Mouse (Mus musculus): ENCODE measurements at regions not wholly inside any gene's neighbourhood (a gene's known extent, or its start where the extent isn't known, plus 50 kb on each side); places are given as distances from the start of the nearest gene placed in this dataset.

DNA sequence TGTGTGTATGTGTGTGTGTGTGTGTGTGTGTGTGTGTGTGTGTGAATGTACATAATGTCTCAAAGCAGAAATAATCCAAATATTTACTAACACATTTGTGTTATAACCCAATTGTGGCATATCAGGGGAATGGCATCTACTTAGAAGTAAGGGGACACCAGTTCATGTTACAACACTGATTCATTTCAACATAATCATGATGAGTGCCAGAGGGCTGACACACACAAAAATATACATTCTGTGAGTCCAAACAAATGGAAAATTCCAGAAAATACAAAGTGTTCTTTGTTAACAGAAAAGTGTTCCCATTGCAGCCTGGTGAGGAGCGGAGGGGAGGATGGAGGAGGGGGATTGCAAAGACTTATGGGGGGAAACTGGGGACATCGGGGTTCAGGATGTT is 648.9 kb upstream of the Fam160b2 start:
- ATAC-seq (ENCODE audit: insufficient number of reproducible peaks, low FRiP score, low TSS enrichment, low read depth) (no peak), DNase-seq (ENCODE audit: low spot score) (no peak)
- H3K27ac ChIP-seq (replicated peaks; ENCODE audit: low read depth, low read length): no peak overlapping the region
- H3K9ac ChIP-seq (ENCODE audit: low read length): no peak overlapping the region
- H3K4me3 ChIP-seq (ENCODE audit: low read depth, low read length): no peak overlapping the region
- 97% methylated on average over 2 of the region's 2 CpGs for WGBS
- no peak overlapping the region for H3K4me2 ChIP-seq (ENCODE audit: low read depth, severe bottlenecking)
- H3K27me3 ChIP-seq (ENCODE audit: control insufficient read depth, insufficient read depth, low read length): no peaks in the 10 kb centered on the region
- H3K36me3 ChIP-seq (ENCODE audit: control insufficient read depth, insufficient read depth, low read length): no peaks in the 10 kb centered on the region
- H3K4me1 ChIP-seq (ENCODE audit: control insufficient read depth, insufficient read depth, low read length): no peaks in the 10 kb centered on the region
- H3K9me3 ChIP-seq (ENCODE audit: control insufficient read depth, low read length): no peaks in the 10 kb centered on the region

DNA sequence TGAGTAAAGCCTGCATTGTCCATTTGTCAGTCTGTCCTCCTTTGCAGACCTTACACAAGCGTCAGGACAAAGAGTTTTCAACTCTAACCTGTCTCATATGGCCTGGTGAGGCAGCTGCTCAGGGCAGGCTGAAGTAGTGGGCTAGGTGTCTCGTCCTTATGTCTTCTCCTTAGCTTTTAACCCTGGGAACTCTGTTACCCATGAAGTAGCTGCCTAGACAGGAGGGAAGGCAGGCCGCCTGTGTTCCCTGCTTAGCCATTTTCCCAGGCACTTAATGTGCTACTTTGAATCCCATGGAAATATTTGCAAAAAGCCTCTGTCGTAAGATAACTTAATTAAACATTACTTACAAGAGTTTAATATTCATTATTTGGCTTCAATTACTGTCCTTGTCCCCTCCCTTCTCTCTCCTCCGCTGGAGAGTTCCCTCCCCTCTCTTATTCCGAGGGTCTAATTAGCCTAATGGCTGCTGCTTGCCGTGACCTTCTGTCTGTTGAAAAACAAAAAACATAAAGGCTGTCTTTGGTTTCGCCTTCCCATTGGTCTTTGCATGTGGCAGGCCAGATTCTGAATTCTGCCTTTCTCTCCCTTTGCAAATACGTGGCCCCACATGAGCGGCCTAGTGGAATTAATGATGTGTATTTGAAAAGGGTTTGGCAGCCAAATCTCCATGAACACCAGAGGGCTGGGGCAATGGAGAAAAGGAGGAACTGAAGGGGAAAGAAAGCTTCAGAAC is 642.2 kb upstream of the Fam160b2 start:
- no peak overlapping the region for H3K27ac ChIP-seq (replicated peaks; ENCODE audit: low read depth, low read length)
- WGBS: 43% methylated on average over 10 of the region's 10 CpGs
- no peaks in the 10 kb centered on the region for H3K4me1 ChIP-seq (ENCODE audit: control insufficient read depth, insufficient read depth, low read length)
- DNase-seq (ENCODE audit: low spot score): no peak
- H3K27me3 ChIP-seq (ENCODE audit: control insufficient read depth, insufficient read depth, low read length): no peaks in the 10 kb centered on the region
- no peak overlapping the region for H3K4me3 ChIP-seq (ENCODE audit: low read depth, low read length)
- no peak for ATAC-seq (ENCODE audit: insufficient number of reproducible peaks, low FRiP score, low TSS enrichment, low read depth)
- no peak overlapping the region for H3K9ac ChIP-seq (ENCODE audit: low read length)
- H3K4me2 ChIP-seq (ENCODE audit: low read depth, severe bottlenecking): no peak overlapping the region
- no peaks in the 10 kb centered on the region for H3K9me3 ChIP-seq (ENCODE audit: control insufficient read depth, low read length)
- H3K36me3 ChIP-seq (ENCODE audit: control insufficient read depth, insufficient read depth, low read length): no peaks in the 10 kb centered on the region

DNA sequence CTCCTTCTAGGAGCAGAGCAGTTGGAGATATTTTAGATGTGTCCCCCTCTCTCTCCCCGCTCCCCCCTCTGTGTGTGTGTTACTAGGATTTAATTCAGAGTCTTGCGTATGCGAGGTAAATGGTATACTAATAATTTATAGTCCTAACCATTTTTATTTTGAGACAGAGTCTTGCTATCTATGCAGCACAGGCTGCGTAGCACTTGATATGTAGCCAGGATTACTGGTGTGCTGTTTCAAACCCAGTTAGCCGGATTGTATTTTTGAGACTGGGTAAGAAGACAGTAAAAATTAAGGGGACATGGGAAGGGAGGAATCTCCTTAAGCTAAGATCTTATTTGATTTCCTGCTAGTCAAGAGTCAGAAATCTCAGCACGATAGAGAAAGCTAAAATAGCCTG is 636.6 kb upstream of the Fam160b2 start:
- H3K36me3 ChIP-seq (ENCODE audit: control insufficient read depth, insufficient read depth, low read length): no peaks in the 10 kb centered on the region
- no peaks in the 10 kb centered on the region for H3K27me3 ChIP-seq (ENCODE audit: control insufficient read depth, insufficient read depth, low read length)
- H3K27ac ChIP-seq (replicated peaks; ENCODE audit: low read depth, low read length): no peak overlapping the region
- WGBS: 90% methylated on average over 6 of the region's 6 CpGs
- no peaks in the 10 kb centered on the region for H3K9me3 ChIP-seq (ENCODE audit: control insufficient read depth, low read length)
- H3K4me3 ChIP-seq (ENCODE audit: low read depth, low read length): no peak overlapping the region
- ATAC-seq (ENCODE audit: insufficient number of reproducible peaks, low FRiP score, low TSS enrichment, low read depth): no peak
- no peak overlapping the region for H3K4me2 ChIP-seq (ENCODE audit: low read depth, severe bottlenecking)
- no peak overlapping the region for H3K9ac ChIP-seq (ENCODE audit: low read length)
- no peak for DNase-seq (ENCODE audit: low spot score)
- no peaks in the 10 kb centered on the region for H3K4me1 ChIP-seq (ENCODE audit: control insufficient read depth, insufficient read depth, low read length)

DNA sequence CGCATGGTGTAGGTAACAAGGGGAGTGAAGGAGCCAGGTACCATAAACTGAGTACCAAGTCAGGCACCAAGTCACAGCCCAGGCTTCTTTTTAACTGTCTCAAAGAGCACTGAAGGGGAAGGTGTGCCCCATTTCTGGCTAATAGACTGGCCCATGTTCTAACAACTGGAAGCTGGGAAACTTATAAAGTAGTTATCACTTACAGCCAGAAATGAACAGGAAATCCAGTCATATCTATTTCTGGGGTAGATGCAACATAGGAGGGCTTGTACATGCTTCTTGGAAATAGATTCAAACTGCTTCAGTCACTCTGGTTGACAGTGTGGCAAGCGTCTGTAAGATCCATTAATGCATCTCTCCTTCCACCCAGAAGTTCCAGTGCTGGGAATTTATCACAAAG is 635.3 kb upstream of the Fam160b2 start:
- no peak for DNase-seq (ENCODE audit: low spot score)
- no peaks in the 10 kb centered on the region for H3K27me3 ChIP-seq (ENCODE audit: control insufficient read depth, insufficient read depth, low read length)
- no peak overlapping the region for H3K27ac ChIP-seq (replicated peaks; ENCODE audit: low read depth, low read length)
- no peak overlapping the region for H3K4me3 ChIP-seq (ENCODE audit: low read depth, low read length)
- no peaks in the 10 kb centered on the region for H3K4me1 ChIP-seq (ENCODE audit: control insufficient read depth, insufficient read depth, low read length)
- WGBS: 83% methylated on average over 2 of the region's 2 CpGs
- no peaks in the 10 kb centered on the region for H3K36me3 ChIP-seq (ENCODE audit: control insufficient read depth, insufficient read depth, low read length)
- ATAC-seq (ENCODE audit: insufficient number of reproducible peaks, low FRiP score, low TSS enrichment, low read depth): no peak
- H3K4me2 ChIP-seq (ENCODE audit: low read depth, severe bottlenecking): no peak overlapping the region
- H3K9ac ChIP-seq (ENCODE audit: low read length): no peak overlapping the region
- no peaks in the 10 kb centered on the region for H3K9me3 ChIP-seq (ENCODE audit: control insufficient read depth, low read length)

DNA sequence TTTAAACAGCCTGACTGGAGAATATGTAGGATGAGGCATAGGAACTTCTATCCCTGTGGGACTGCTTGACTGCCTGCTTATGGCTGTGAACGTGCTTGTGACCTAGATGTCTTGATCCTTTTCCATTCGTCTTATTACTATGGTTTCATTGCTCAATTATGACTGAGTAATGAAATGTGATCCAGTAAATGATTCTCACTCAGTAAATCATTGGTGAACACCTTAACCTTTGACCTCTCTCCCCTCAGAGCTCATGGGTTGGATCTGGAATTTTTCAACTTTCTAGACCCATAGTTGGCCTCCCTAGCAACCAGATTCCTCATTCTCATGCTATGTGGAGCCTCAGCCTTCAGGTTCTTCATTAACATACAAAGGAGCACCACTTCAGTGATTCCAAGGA is 634.6 kb upstream of the Fam160b2 start:
- WGBS: 31% methylated on average over 2 of the region's 2 CpGs
- ATAC-seq (ENCODE audit: insufficient number of reproducible peaks, low FRiP score, low TSS enrichment, low read depth) (no peak), DNase-seq (ENCODE audit: low spot score) (no peak)
- Histone ChIP-seq H3K27ac (replicated peaks; ENCODE audit: low read depth, low read length) (no peak overlapping the region), H3K27me3 (ENCODE audit: control insufficient read depth, insufficient read depth, low read length) (no peaks in the 10 kb centered on the region), H3K4me1 (ENCODE audit: control insufficient read depth, insufficient read depth, low read length) (no peaks in the 10 kb centered on the region), H3K4me2 (ENCODE audit: low read depth, severe bottlenecking) (no peak overlapping the region), H3K9ac (ENCODE audit: low read length) (no peak overlapping the region), H3K4me3 (ENCODE audit: low read depth, low read length) (no peak overlapping the region), H3K36me3 (ENCODE audit: control insufficient read depth, insufficient read depth, low read length) (no peaks in the 10 kb centered on the region), H3K9me3 (ENCODE audit: control insufficient read depth, low read length) (no peaks in the 10 kb centered on the region)

DNA sequence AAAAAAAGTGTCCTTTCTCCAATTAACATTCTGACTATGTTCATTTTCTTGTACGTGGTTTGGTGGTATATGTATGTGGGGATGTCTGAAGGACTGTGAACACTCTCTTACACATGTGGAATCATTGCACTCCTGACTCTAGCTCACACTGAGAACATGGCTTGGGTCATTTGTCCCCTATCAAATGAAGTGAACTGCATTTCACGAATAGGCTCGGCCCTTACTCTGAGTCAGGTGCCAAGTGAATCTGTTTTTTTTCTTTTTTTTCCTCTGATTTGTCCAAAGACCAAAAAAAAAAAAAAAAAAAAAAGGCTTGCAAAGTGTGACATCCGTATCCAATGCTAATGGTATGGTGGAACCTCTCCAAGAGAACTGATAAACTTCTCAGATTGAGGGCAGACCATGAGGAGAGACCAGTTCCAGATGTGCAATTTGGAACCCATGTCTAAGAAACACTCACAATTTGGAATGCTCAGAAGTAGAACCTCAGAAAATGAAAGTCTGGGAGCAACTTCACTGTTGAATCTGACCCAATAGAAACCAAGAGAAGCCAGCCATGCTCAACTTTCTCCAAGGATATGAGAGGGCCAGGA is 631.7 kb upstream of the Fam160b2 start:
- H3K27ac ChIP-seq (replicated peaks; ENCODE audit: low read depth, low read length): no peak overlapping the region
- H3K4me1 ChIP-seq (ENCODE audit: control insufficient read depth, insufficient read depth, low read length): no peaks in the 10 kb centered on the region
- 91% methylated on average over 4 of the region's 4 CpGs for WGBS
- no peaks in the 10 kb centered on the region for H3K9me3 ChIP-seq (ENCODE audit: control insufficient read depth, low read length)
- no peak overlapping the region for H3K4me2 ChIP-seq (ENCODE audit: low read depth, severe bottlenecking)
- ATAC-seq (ENCODE audit: insufficient number of reproducible peaks, low FRiP score, low TSS enrichment, low read depth) (no peak), DNase-seq (ENCODE audit: low spot score) (no peak)
- no peak overlapping the region for H3K9ac ChIP-seq (ENCODE audit: low read length)
- no peak overlapping the region for H3K4me3 ChIP-seq (ENCODE audit: low read depth, low read length)
- no peaks in the 10 kb centered on the region for H3K27me3 ChIP-seq (ENCODE audit: control insufficient read depth, insufficient read depth, low read length)
- H3K36me3 ChIP-seq (ENCODE audit: control insufficient read depth, insufficient read depth, low read length): no peaks in the 10 kb centered on the region

DNA sequence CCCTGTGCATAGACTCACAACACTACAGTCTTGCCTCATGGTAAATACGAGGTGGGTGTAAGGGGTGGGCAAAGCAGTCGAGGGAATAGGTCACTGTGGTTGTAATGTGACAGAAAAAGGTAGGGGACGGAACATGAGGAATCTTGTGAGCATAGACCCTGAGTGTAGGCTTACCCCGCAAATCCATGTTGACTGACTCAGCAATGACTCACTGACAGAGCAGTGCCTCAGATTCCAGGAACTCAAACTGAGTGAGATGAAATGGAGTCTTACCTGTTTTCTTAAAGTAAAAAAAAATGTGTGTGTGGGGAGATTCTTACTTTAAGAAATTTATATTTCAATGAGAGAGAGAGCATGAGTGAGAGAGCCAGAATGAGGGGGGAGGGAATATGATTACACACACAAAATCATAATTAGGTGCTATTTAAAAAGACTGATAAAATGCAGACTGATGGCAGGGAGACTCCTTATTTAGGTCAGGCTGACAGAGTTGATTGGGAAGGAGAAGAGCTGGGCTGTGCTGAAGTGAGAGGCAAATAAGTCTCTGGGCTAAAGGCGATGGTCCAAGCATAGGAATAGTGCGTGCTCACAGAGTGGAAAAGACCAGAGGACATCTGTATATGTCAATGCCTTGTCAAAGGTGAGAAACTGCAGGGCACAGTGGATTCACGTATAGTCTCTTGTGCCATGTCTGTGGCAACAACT is 631.0 kb upstream of the Fam160b2 start:
- no peak overlapping the region for H3K4me2 ChIP-seq (ENCODE audit: low read depth, severe bottlenecking)
- no peak overlapping the region for H3K27ac ChIP-seq (replicated peaks; ENCODE audit: low read depth, low read length)
- H3K9ac ChIP-seq (ENCODE audit: low read length): no peak overlapping the region
- WGBS: 88% methylated on average over 7 of the region's 7 CpGs
- H3K4me3 ChIP-seq (ENCODE audit: low read depth, low read length): no peak overlapping the region
- no peak for DNase-seq (ENCODE audit: low spot score)
- no peaks in the 10 kb centered on the region for H3K4me1 ChIP-seq (ENCODE audit: control insufficient read depth, insufficient read depth, low read length)
- ATAC-seq (ENCODE audit: insufficient number of reproducible peaks, low FRiP score, low TSS enrichment, low read depth): no peak
- H3K9me3 ChIP-seq (ENCODE audit: control insufficient read depth, low read length): no peaks in the 10 kb centered on the region
- no peaks in the 10 kb centered on the region for H3K36me3 ChIP-seq (ENCODE audit: control insufficient read depth, insufficient read depth, low read length)
- no peaks in the 10 kb centered on the region for H3K27me3 ChIP-seq (ENCODE audit: control insufficient read depth, insufficient read depth, low read length)

DNA sequence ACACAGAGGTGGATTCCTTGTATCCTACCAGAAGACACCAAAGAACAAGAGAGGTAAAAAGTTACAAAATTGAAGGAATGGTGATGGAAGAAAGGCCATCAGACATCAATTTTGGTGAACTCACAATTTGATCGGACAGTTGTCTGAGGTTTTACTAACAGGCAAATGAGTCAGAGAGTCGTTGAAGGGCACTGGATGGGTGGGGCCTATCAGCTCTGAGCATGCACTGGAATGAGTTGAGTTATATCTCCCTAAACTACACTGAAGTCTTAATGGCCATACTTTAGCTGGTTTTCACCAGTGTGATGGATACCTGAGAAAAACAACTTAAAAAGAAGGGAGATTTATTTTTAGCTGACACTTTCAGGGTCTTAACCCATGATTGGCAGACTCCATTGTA is 630.3 kb upstream of the Fam160b2 start:
- no peaks in the 10 kb centered on the region for H3K27me3 ChIP-seq (ENCODE audit: control insufficient read depth, insufficient read depth, low read length)
- no peaks in the 10 kb centered on the region for H3K4me1 ChIP-seq (ENCODE audit: control insufficient read depth, insufficient read depth, low read length)
- H3K9me3 ChIP-seq (ENCODE audit: control insufficient read depth, low read length): no peaks in the 10 kb centered on the region
- H3K36me3 ChIP-seq (ENCODE audit: control insufficient read depth, insufficient read depth, low read length): no peaks in the 10 kb centered on the region
- no peak overlapping the region for H3K27ac ChIP-seq (replicated peaks; ENCODE audit: low read depth, low read length)
- H3K4me2 ChIP-seq (ENCODE audit: low read depth, severe bottlenecking): no peak overlapping the region
- DNase-seq (ENCODE audit: low spot score): no peak
- no peak for ATAC-seq (ENCODE audit: insufficient number of reproducible peaks, low FRiP score, low TSS enrichment, low read depth)
- H3K4me3 ChIP-seq (ENCODE audit: low read depth, low read length): no peak overlapping the region
- WGBS: 93% methylated on average over 2 of the region's 2 CpGs
- no peak overlapping the region for H3K9ac ChIP-seq (ENCODE audit: low read length)
